Mouse (Mus musculus) liver, embryonic 14.5 days (tissue): ENCODE measurements around the gene Tk2.
"Not testable (repeated sequence)": the region's sequence is repeated elsewhere in the genome, so short reads cannot be mapped to it uniquely, and the experiment has no call there.

Experiments used
- CTCF ChIP-seq: IDR thresholded peaks from 2 replicates; pipeline ENCODE4 v1.5.1; 2016; ENCODE audit warnings: antibody characterized with exemption, low read depth, control low read depth
- EP300 ChIP-seq: IDR thresholded peaks from 2 replicates; pipeline ENCODE4 v1.6.1; 2016; ENCODE audit warnings: antibody characterized with exemption, low read depth

DNA sequence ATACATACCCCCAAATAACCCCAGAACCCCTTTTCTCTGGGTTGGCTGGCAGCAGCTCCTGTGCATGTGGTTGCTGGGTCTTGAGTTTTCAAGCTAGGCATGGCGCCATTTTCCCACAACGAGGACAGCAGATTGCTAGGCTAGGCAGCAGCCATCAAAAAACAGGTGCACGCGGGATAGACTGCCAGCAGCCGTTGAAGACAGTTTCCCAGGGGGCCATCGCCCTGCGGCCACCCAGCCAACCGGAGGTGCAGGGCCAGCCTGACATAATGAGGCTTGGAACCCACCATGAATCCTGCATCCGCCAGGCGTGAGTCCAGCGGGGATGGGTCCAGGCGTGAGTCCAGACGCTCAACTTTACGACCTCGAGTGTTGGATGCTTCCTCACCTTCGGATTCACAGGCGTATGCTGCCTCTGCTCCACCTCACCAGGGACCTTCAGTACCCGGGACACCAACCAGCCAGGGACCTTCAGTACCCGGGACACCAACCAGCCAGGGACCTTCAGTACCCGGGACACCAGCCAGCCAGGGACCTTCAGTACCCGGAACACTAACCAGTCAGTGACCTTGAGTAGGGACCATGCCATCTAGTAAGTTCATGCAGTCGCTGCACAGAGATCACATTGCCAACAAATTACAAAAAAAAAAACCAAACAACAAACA is 16.0 kb upstream of the Tk2 start:
- not testable (repeated sequence) for TF ChIP-seq CTCF, EP300
